Mouse (Mus musculus): ENCODE data around the gene Gm28051. TPM values are rescaled to one million over a fixed set of nuclear protein-coding genes. Genes with fewer than 3 reads are reported as not detected.
A peak's percentile ranks its signal among the peaks of the same experiment; 100 is the strongest.

Gene Gm28051
- polyA plus RNA-seq, 1 experiment from 2014 or later: not detected

DNA sequence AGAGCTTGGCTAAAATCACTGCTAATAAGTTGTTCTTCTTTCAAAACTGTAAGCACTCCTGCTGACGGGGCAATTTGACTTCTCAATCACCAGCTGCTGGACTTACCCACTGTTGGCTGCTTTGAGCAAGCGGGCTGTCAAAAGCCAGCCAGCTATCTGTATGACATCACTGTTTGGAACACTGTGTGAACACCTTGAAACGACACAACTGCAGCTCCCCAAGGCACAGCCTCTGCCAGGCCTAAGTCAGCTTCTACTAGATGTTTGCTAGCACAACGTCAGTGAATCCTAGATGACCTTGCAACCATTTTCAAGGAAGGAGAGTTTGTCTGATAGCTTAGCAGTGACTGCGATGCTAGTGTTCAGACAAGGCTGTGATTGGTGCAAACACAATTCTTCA is 18.5 kb downstream of the Gm28051 start:
- Histone ChIP-seq H3K27me3 (no peaks in the 10 kb centered on the region), H3K9ac (no peak overlapping the region), H3K36me3 (replicated peaks) (peaks cover 7% of the 10 kb centered on the region; the same call in 1 of the 2 replicates), H3K9me3 (no peaks in the 10 kb centered on the region), H3K27ac (no peak overlapping the region), H3K4me2 (no peak overlapping the region), H3K4me3 (replicated peaks) (no peak overlapping the region), H3K4me1 (peaks cover 12% of the 10 kb centered on the region)
- 74% methylated on average over 5 of the region's 5 CpGs for WGBS
- ATAC-seq (ENCODE audit: low FRiP score): no peak

DNA sequence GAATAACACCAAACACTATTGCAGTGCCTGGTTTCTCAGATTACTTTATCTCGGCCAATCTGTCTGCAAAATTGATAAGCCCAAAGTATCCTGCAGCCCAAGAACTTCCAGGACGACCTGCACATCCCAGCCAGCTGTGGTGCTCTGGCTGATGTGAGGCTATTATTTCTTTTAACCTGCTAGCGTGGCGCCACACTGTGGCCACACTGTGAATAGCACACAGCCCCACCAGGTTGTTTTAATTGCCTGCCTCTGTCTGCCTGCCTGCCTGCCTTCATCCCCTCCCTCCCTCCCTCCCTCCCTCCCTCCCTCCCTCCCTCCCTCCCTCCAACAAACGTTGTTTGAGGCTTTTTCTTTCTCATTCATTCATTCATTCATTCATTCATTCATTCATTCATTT is 24.2 kb downstream of the Gm28051 start:
- WGBS: 18% methylated on average over 5 of the region's 5 CpGs
- H3K36me3 ChIP-seq (replicated peaks): no peaks in the 10 kb centered on the region

GRCm38 (mm10) chr12:102730798-102731619 is 26.6 kb downstream of the Gm28051 start:
- Histone ChIP-seq H3K4me2 (peak overlapping the region; percentile 51), H3K9me3 (no peaks in the 10 kb centered on the region), H3K9ac (0 out of 2 replicates have a peak overlapping the region, but pooled peaks have one; percentile 2), H3K36me3 (replicated peaks) (no peaks in the 10 kb centered on the region), H3K27ac (peak overlapping the region; percentile 97), H3K4me1 (peaks cover 23% of the 10 kb centered on the region), H3K4me3 (replicated peaks) (peak overlapping the region; percentile 15; the same call in 1 of the 2 replicates), H3K27me3 (no peaks in the 10 kb centered on the region)
- WGBS: 19% methylated on average over 16 of the region's 16 CpGs
- ATAC-seq (ENCODE audit: low FRiP score): peak; percentile 71

More for the DNA sequence above, 24.2 kb downstream of the Gm28051 start:
- H3K27me3 ChIP-seq: no peaks in the 10 kb centered on the region
- no peak for ATAC-seq (ENCODE audit: low FRiP score)
- H3K4me2 ChIP-seq: no peak overlapping the region
- no peak overlapping the region for H3K27ac ChIP-seq
- H3K4me3 ChIP-seq (replicated peaks): no peak overlapping the region
- H3K4me1 ChIP-seq: peaks cover 23% of the 10 kb centered on the region
- H3K9ac ChIP-seq: no peak overlapping the region
- H3K9me3 ChIP-seq: no peaks in the 10 kb centered on the region

DNA sequence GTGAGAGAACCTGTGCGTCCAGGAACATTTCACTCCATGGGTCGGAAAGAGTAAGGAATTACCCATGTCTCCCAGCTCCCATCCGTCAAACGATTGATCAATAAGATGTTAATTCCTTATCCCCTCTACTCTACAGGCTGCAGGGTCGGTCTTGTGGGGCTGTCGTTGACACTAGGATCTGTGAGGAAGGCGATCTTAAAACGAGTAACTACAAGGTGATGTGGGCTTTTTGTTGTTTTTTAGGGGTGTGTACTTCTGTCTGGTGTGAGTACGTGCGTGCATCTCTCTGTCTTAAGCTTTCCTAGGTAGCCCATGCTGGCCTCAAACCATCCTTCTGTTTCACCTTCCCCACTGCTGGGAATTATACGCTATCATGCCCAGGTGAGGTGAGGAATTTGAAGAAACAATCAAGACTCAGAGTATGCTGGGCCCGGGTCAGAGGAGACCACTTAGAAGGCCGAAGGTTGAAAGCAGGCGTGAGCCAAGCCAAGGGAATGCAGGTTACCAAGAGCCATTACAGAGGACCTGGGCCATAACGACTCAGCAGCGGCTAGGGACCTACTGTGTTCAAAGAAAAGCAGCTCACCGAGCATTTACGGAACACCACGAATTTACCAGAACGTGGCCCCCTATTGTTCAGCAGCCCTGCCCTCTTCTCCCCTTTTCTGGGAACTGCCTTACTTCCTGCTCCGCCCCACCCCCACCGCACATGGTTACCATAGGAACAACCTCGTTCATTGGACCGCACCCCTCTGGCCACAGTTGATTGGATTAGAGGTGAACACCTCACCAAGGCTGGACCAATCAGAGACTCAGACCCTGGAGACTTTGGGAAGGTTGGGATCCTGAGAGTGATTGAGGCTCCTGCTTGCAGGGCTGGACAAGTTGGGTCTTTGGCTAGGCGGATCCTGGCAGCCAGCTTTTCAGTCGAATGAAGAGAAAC is 27.4 kb downstream of the Gm28051 start:
- Histone ChIP-seq H3K9ac (peak overlapping the region; percentile 12; the same call in 1 of the 2 replicates), H3K4me1 (peaks cover 23% of the 10 kb centered on the region), H3K27me3 (no peaks in the 10 kb centered on the region), H3K4me3 (replicated peaks) (peak overlapping the region; percentile 24), H3K9me3 (no peaks in the 10 kb centered on the region), H3K4me2 (peak overlapping the region; percentile 51), H3K27ac (peak overlapping the region; percentile 97), H3K36me3 (replicated peaks) (no peaks in the 10 kb centered on the region)
- 32% methylated on average over 26 of the region's 26 CpGs for WGBS
- ATAC-seq (ENCODE audit: low FRiP score): peak; percentile 99

DNA sequence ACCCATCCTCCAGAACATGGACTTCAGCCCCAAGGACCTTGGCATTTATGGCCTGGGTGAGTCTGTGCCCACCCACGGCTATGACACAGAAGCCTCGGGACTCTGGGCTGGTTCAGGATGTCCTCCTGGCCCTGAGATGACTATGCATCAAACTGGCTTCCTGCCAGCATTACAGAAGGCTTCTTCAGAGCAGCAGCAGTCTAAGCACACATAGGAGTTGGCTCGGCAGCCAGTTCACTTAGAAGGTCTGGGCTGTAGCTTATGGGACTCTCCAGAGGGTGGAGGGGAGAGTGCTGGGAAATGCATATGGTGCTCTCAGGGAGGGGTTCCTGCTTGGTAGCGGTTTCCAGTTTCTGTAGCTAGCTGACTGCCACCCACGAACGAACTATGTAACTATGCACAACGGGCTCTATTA is 31.8 kb downstream of the Gm28051 start:
- WGBS: 75% methylated on average over 7 of the region's 7 CpGs
- no peak overlapping the region for H3K4me3 ChIP-seq (replicated peaks)
- no peak overlapping the region for H3K9ac ChIP-seq
- H3K36me3 ChIP-seq (replicated peaks): no peaks in the 10 kb centered on the region
- no peak overlapping the region for H3K27ac ChIP-seq
- H3K4me1 ChIP-seq: peaks cover 11% of the 10 kb centered on the region
- no peak for ATAC-seq (ENCODE audit: low FRiP score)
- H3K4me2 ChIP-seq: no peak overlapping the region
- no peaks in the 10 kb centered on the region for H3K9me3 ChIP-seq
- no peaks in the 10 kb centered on the region for H3K27me3 ChIP-seq

DNA sequence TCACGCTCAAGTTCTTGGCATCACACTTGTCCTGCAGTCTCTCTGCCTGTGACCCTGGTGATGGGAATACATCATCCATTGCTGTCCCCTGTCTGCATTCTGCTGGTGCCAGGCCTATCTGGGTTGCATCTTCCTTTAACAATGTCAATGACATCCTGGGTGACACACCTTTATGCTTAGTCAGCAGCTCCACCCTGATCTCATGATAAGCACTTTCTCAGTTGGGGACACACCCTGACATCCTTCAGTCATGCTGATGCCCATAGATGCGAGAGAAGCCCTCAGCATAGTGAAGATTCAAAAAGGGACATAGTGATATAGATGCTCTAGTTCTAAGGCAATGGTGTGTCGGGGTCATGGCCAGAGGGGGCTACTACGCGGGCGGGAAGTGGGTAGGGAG is 32.4 kb downstream of the Gm28051 start:
- Histone ChIP-seq H3K4me1 (peaks cover 5% of the 10 kb centered on the region), H3K9me3 (no peaks in the 10 kb centered on the region), H3K4me3 (replicated peaks) (no peak overlapping the region), H3K36me3 (replicated peaks) (no peaks in the 10 kb centered on the region), H3K9ac (no peak overlapping the region), H3K27ac (no peak overlapping the region), H3K27me3 (no peaks in the 10 kb centered on the region), H3K4me2 (no peak overlapping the region)
- ATAC-seq (ENCODE audit: low FRiP score): no peak
- WGBS: 92% methylated on average over 6 of the region's 6 CpGs

- Histone ChIP-seq H3K4me3 (replicated peaks) (no peak overlapping the region), H3K9me3 (no peaks in the 10 kb centered on the region), H3K27ac (no peak overlapping the region), H3K4me1 (no peaks in the 10 kb centered on the region), H3K9ac (no peak overlapping the region), H3K36me3 (replicated peaks) (no peaks in the 10 kb centered on the region), H3K4me2 (no peak overlapping the region), H3K27me3 (no peaks in the 10 kb centered on the region)
- no peak for ATAC-seq (ENCODE audit: low FRiP score)
- 80% methylated on average over 6 of the region's 6 CpGs for WGBS
These were observed 33.7 kb downstream of the Gm28051 start for GRCm38 (mm10) chr12:102723861-102724260.

GRCm38 (mm10) chr12:102722966-102723365 is 34.6 kb downstream of the Gm28051 start:
- H3K9ac ChIP-seq: no peak overlapping the region
- no peaks in the 10 kb centered on the region for H3K4me1 ChIP-seq
- H3K9me3 ChIP-seq: no peaks in the 10 kb centered on the region
- H3K4me2 ChIP-seq: no peak overlapping the region
- H3K4me3 ChIP-seq (replicated peaks): no peak overlapping the region
- no peaks in the 10 kb centered on the region for H3K36me3 ChIP-seq (replicated peaks)
- 72% methylated on average over 8 of the region's 8 CpGs for WGBS
- H3K27me3 ChIP-seq: no peaks in the 10 kb centered on the region
- H3K27ac ChIP-seq: no peak overlapping the region
- ATAC-seq (ENCODE audit: low FRiP score): no peak

DNA sequence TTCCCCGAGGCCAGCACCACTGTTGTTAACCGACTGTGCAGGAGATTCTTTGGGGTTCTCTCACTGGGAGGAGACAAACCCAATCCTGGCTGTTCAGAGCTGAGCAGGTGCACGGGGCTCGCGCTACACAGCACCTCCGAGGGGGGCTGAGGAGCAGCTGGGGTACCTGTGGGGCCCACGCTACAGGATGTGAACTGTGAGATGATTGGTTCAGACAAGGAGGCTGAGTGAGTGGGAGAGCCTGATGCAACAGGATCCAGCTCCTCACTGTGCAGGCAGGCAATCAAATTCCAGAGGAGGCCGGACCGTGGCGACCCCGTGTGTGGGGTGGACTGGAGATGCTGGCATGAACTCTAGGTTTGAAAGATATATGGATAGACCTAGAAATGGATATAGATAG is 35.1 kb downstream of the Gm28051 start:
- 62% methylated on average over 11 of the region's 11 CpGs for WGBS
- no peak overlapping the region for H3K4me2 ChIP-seq
- no peak for ATAC-seq (ENCODE audit: low FRiP score)
- H3K4me3 ChIP-seq (replicated peaks): no peak overlapping the region
- H3K27ac ChIP-seq: no peak overlapping the region
- no peaks in the 10 kb centered on the region for H3K4me1 ChIP-seq
- H3K9me3 ChIP-seq: no peaks in the 10 kb centered on the region
- H3K9ac ChIP-seq: no peak overlapping the region
- no peaks in the 10 kb centered on the region for H3K27me3 ChIP-seq
- H3K36me3 ChIP-seq (replicated peaks): no peaks in the 10 kb centered on the region

- Histone ChIP-seq H3K4me3 (replicated peaks) (no peak overlapping the region), H3K27ac (no peak overlapping the region), H3K4me2 (peak overlapping the region; percentile 19; the same call in 1 of the 2 replicates), H3K9ac (no peak overlapping the region), H3K27me3 (no peaks in the 10 kb centered on the region), H3K4me1 (no peaks in the 10 kb centered on the region), H3K9me3 (no peaks in the 10 kb centered on the region), H3K36me3 (replicated peaks) (no peaks in the 10 kb centered on the region)
- WGBS: 27% methylated on average over 13 of the region's 13 CpGs
- peak; percentile 78; the same call in 1 of the 2 replicates for ATAC-seq (ENCODE audit: low FRiP score)
These were observed 37.8 kb downstream of the Gm28051 start for GRCm38 (mm10) chr12:102719552-102720315.

DNA sequence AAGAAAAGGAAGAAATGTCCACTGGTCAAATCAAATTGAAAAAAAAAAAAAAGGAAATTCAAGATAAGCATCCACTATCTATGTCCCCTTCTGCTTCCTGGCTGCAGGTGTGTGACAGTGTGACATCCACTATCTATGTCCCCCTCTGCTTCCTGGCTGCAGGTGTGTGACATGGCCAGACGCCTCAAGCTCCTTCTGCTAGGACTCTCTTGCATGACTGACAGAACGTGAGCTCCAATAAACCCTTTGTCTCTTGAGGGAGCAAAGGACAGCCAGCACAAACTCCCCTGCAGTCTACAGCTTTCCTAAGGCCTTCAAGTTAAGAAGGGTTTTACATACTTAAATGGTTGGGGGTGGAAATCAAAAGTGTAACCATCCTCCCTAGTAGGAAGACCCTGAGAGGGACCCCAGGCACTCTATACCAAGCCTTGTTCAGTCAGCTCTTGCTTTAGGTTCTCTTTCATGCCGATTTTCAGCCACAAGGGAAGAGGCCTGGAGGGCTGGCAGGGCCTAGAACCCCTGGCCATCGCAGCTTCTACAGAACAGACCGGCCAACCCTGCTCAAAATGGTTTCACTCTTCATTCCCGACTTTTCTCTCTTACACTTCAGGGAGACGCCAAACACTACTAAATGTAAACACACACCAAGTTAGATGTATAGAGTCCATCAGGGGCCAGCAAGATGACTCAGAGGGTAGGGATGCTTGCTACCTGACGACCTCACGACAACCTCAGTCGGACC is 42.7 kb downstream of the Gm28051 start:
- no peak for ATAC-seq (ENCODE audit: low FRiP score)
- Histone ChIP-seq H3K4me1 (no peaks in the 10 kb centered on the region), H3K4me3 (replicated peaks) (no peak overlapping the region), H3K9me3 (no peaks in the 10 kb centered on the region), H3K4me2 (no peak overlapping the region), H3K9ac (no peak overlapping the region), H3K27me3 (no peaks in the 10 kb centered on the region), H3K36me3 (replicated peaks) (no peaks in the 10 kb centered on the region), H3K27ac (no peak overlapping the region)
- WGBS: 82% methylated on average over 10 of the region's 10 CpGs

Data from forebrain, embryonic 12.5 days (tissue).